Mouse (Mus musculus): Measurements from ENCODE around the gene G430095P16Rik. TPM values are rescaled to one million over a fixed set of nuclear protein-coding genes. Genes with fewer than 3 reads are reported as not detected.

The G430095P16Rik gene
- total RNA-seq, 1 experiment from 2014 or later, result 3.4 TPM

- no peak for ATAC-seq (ENCODE audit: extremely low read depth, insufficient number of reproducible peaks, low FRiP score, poor library complexity, severe bottlenecking)
Observed at GRCm38 (mm10) chr8:84736521-84736920, 13.7 kb downstream of the G430095P16Rik start.

GRCm38 (mm10) chr8:84737608-84738007 is 14.8 kb downstream of the G430095P16Rik start:
- peak; percentile 85 for ATAC-seq (ENCODE audit: extremely low read depth, insufficient number of reproducible peaks, low FRiP score, poor library complexity, severe bottlenecking)

GRCm38 (mm10) chr8:84738266-84738665 is 15.5 kb downstream of the G430095P16Rik start:
- no peak for ATAC-seq (ENCODE audit: extremely low read depth, insufficient number of reproducible peaks, low FRiP score, poor library complexity, severe bottlenecking)

- no peak for ATAC-seq (ENCODE audit: extremely low read depth, insufficient number of reproducible peaks, low FRiP score, poor library complexity, severe bottlenecking)
Observed at GRCm38 (mm10) chr8:84738715-84739400, 16.1 kb downstream of the G430095P16Rik start.

- ATAC-seq (ENCODE audit: extremely low read depth, insufficient number of reproducible peaks, low FRiP score, poor library complexity, severe bottlenecking), result no peak
Observed at GRCm38 (mm10) chr8:84739401-84739742, 16.6 kb downstream of the G430095P16Rik start.

- no peak for ATAC-seq (ENCODE audit: extremely low read depth, insufficient number of reproducible peaks, low FRiP score, poor library complexity, severe bottlenecking)
Observed at GRCm38 (mm10) chr8:84740895-84741843, 18.4 kb downstream of the G430095P16Rik start.

- no peak for ATAC-seq (ENCODE audit: extremely low read depth, insufficient number of reproducible peaks, low FRiP score, poor library complexity, severe bottlenecking)
Observed at GRCm38 (mm10) chr8:84742171-84743053, 19.6 kb downstream of the G430095P16Rik start.

- ATAC-seq (ENCODE audit: extremely low read depth, insufficient number of reproducible peaks, low FRiP score, poor library complexity, severe bottlenecking), result no peak
Observed at GRCm38 (mm10) chr8:84743054-84743415, 20.2 kb downstream of the G430095P16Rik start.

GRCm38 (mm10) chr8:84743517-84744420 is 21.0 kb downstream of the G430095P16Rik start:
- ATAC-seq (ENCODE audit: extremely low read depth, insufficient number of reproducible peaks, low FRiP score, poor library complexity, severe bottlenecking), result no peak

GRCm38 (mm10) chr8:84745032-84745925 is 22.5 kb downstream of the G430095P16Rik start:
- ATAC-seq (ENCODE audit: extremely low read depth, insufficient number of reproducible peaks, low FRiP score, poor library complexity, severe bottlenecking), result no peak

GRCm38 (mm10) chr8:84749519-84749918 is 26.7 kb downstream of the G430095P16Rik start:
- no peak for ATAC-seq (ENCODE audit: extremely low read depth, insufficient number of reproducible peaks, low FRiP score, poor library complexity, severe bottlenecking)

GRCm38 (mm10) chr8:84752734-84753582 is 30.2 kb downstream of the G430095P16Rik start:
- ATAC-seq (ENCODE audit: extremely low read depth, insufficient number of reproducible peaks, low FRiP score, poor library complexity, severe bottlenecking), result no peak

- no peak for ATAC-seq (ENCODE audit: extremely low read depth, insufficient number of reproducible peaks, low FRiP score, poor library complexity, severe bottlenecking)
Observed at GRCm38 (mm10) chr8:84757501-84757900, 34.7 kb downstream of the G430095P16Rik start.

GRCm38 (mm10) chr8:84758308-84758707 is 35.5 kb downstream of the G430095P16Rik start:
- no peak for ATAC-seq (ENCODE audit: extremely low read depth, insufficient number of reproducible peaks, low FRiP score, poor library complexity, severe bottlenecking)

GRCm38 (mm10) chr8:84759126-84759525 is 36.3 kb downstream of the G430095P16Rik start:
- no peak for ATAC-seq (ENCODE audit: extremely low read depth, insufficient number of reproducible peaks, low FRiP score, poor library complexity, severe bottlenecking)

GRCm38 (mm10) chr8:84759718-84760117 is 36.9 kb downstream of the G430095P16Rik start:
- ATAC-seq (ENCODE audit: extremely low read depth, insufficient number of reproducible peaks, low FRiP score, poor library complexity, severe bottlenecking), result no peak
